Mouse (Mus musculus) MEL (cell line): ENCODE data around the gene Erv3.

Experiments used
- CHD1 ChIP-seq: IDR thresholded peaks from 2 replicates; pipeline ENCODE4 v1.6.1; 2012; ENCODE audit warnings: low read depth, mild to moderate bottlenecking, inconsistent platforms, low read length, improper control_type of control experiment
- CTCF ChIP-seq, 3 experiments: IDR thresholded peaks in 2 of 3; conservative IDR thresholded peaks in 1 of 3; 2 replicates each; pipeline ENCODE4 v1.5.1; 2011 to 2012; ENCODE audit warnings: low read length in 3 of 3, low read depth in 2 of 3, mild to moderate bottlenecking in 2 of 3, improper control_type of control experiment in 1 of 3, inconsistent platforms in 1 of 3, mixed read lengths in 1 of 3, moderate library complexity in 1 of 3; ENCODE audit not compliant: control insufficient read depth in 1 of 3, insufficient read depth in 1 of 3, poor library complexity in 1 of 3, severe bottlenecking in 1 of 3
- EP300 ChIP-seq, 2 experiments: IDR thresholded peaks; 2 replicates each; pipeline ENCODE4 v1.6.1; 2011; ENCODE audit warnings: improper control_type of control experiment in 2 of 2, low read length in 2 of 2, low read depth in 1 of 2, mild to moderate bottlenecking in 1 of 2
- GABPA ChIP-seq: IDR thresholded peaks from 2 replicates; pipeline ENCODE4 v1.6.1; 2012; ENCODE audit warnings: low read depth, mild to moderate bottlenecking, inconsistent platforms, low read length, improper control_type of control experiment, moderate library complexity
- HCFC1 ChIP-seq: IDR thresholded peaks from 2 replicates; pipeline ENCODE4 v1.6.1; 2012; ENCODE audit warnings: low read depth, mild to moderate bottlenecking, inconsistent platforms, low read length, improper control_type of control experiment, moderate library complexity
- JUND ChIP-seq: IDR thresholded peaks from 2 replicates; pipeline ENCODE4 v1.6.1; 2011; ENCODE audit warnings: low read depth, mild to moderate bottlenecking, improper control_type of control experiment, low read length
- MYC ChIP-seq: IDR thresholded peaks from 2 replicates; pipeline ENCODE4 v1.6.1; 2011; ENCODE audit warnings: low read depth, mild to moderate bottlenecking, low read length, improper control_type of control experiment, moderate library complexity
- NELFE ChIP-seq: IDR thresholded peaks from 2 replicates; pipeline ENCODE4 v1.6.1; 2011; ENCODE audit warnings: low read depth, low read length, improper control_type of control experiment
- POLR2A ChIP-seq, 2 experiments: IDR thresholded peaks; 2 replicates each; pipeline ENCODE4 v1.6.1; 2011 to 2012; ENCODE audit warnings: low read length in 2 of 2, mild to moderate bottlenecking in 2 of 2, control low read depth in 1 of 2, improper control_type of control experiment in 1 of 2, low read depth in 1 of 2, moderate library complexity in 1 of 2; ENCODE audit not compliant: control insufficient read depth in 1 of 2, insufficient read depth in 1 of 2, poor library complexity in 1 of 2
- POLR2AphosphoS5 ChIP-seq: IDR thresholded peaks from 2 replicates; pipeline ENCODE4 v1.6.1; 2012; ENCODE audit warnings: low read depth, borderline replicate concordance, mild to moderate bottlenecking, inconsistent platforms, low read length, moderate library complexity, mixed read lengths
- TBP ChIP-seq: IDR thresholded peaks from 2 replicates; pipeline ENCODE4 v1.8.0; 2011; ENCODE audit warnings: low read depth, low read length, improper control_type of control experiment
- USF1 ChIP-seq: IDR thresholded peaks from 2 replicates; pipeline ENCODE4 v1.6.1; 2014; ENCODE audit warnings: low read depth, mild to moderate bottlenecking, inconsistent platforms, low read length, improper control_type of control experiment, moderate library complexity
- USF2 ChIP-seq, 2 experiments: IDR thresholded peaks; 2 replicates each; pipeline ENCODE4 v1.6.1; 2011 to 2012; ENCODE audit warnings: improper control_type of control experiment in 2 of 2, low read length in 2 of 2, borderline replicate concordance in 1 of 2, inconsistent platforms in 1 of 2, low read depth in 1 of 2, mild to moderate bottlenecking in 1 of 2; ENCODE audit not compliant: insufficient read depth in 1 of 2

GRCm38 (mm10) chr2:131868983-131869382 lies 9.4 kb upstream of the Erv3 start:
- TF ChIP-seq CTCF (IDR thresholded peaks at IDR 0.05 in 2 of 3, conservative IDR thresholded peaks at IDR 0.05 in 1 of 3; ENCODE audit: control insufficient read depth in 1 of 3, insufficient read depth in 1 of 3, low read depth in 2 of 3, low read length in 3 of 3, poor library complexity in 1 of 3, severe bottlenecking in 1 of 3), result no peak
- TF ChIP-seq POLR2A (IDR thresholded peaks at IDR 0.05; ENCODE audit: control insufficient read depth in 1 of 2, insufficient read depth in 1 of 2, low read depth in 1 of 2, low read length in 2 of 2, poor library complexity in 1 of 2), result no peak
- no peak for TF ChIP-seq POLR2AphosphoS5
- no peak for TF ChIP-seq JUND
- no peak for TF ChIP-seq TBP
- no peak for TF ChIP-seq GABPA
- no peak for TF ChIP-seq NELFE
- no peak for TF ChIP-seq EP300 (IDR thresholded peaks at IDR 0.05; ENCODE audit: low read depth in 1 of 2, low read length in 2 of 2)
- no peak for TF ChIP-seq HCFC1
- TF ChIP-seq CHD1, result no peak
- TF ChIP-seq MYC, result no peak
- no peak for TF ChIP-seq USF1
- TF ChIP-seq USF2 (IDR thresholded peaks at IDR 0.05; ENCODE audit: borderline replicate concordance in 1 of 2, insufficient read depth in 1 of 2, low read depth in 1 of 2, low read length in 2 of 2), result no peak
